ENCODE assay signal across 22 mouse cellular contexts in the genomic region with DNA sequence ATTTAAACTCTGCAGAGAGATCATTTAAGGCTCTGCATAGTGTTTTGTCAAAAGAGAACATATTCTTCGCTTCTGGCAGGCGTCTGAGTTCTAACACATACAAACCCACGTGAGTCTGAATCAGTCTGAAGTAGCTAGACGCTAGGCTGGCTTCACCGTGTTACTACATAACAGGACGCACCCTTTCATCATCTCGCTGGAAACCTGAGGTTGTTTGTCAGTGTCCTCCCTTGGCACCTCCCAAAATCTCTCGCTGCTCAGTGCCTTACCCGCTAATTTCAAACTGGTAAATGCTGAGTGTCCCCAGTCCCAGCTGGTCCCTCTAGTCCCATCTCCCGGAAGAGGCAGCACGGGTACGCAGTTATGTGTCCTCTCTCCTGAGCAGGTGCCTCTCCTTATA.
DNase-seq lines count a peak whose midpoint lies in the region; ATAC-seq lines count a peak whose summit lies in the region.
"Had no signal": no experiment of that assay in that cellular context is flagged by ENCODE, and none has a peak within 500 bp of the region (broad histone marks: within the 10 kb centered on the region; RNA-seq: fewer than 3 reads in every experiment).

No protein-coding gene starts in this region.

- DNase-seq in heart, embryonic 10.5 days (ENCODE audit: low spot score), result peak; percentile 72
- peak; percentile 37 to 63 for DNase-seq in left cerebral cortex, postnatal 25 days (ENCODE audit: low spot score in 2 of 2)
- no peak for DNase-seq in left cerebral cortex, postnatal 4 days
- DNase-seq in urinary bladder, adult 2 months (ENCODE audit: low spot score), result peak; percentile 8
- DNase-seq in urinary bladder, postnatal 25 days (ENCODE audit: low spot score), result no peak
- peak; percentile 40 for DNase-seq in telencephalon, adult 2 months (ENCODE audit: low read depth, low spot score)
- no peak for DNase-seq in gastrocnemius, postnatal 36 days
- DNase-seq: adrenal gland, adult 2 months; cerebellum, adult 18-20 months; cerebellum, postnatal 14 days; heart, postnatal 14 days; kidney, adult 8-10 months; kidney, postnatal 14 days; layer of hippocampus, postnatal 36 days; thymus, adult 2 months had no signal

- no peak overlapping the region for H3K4me2 ChIP-seq in heart, embryonic 12.5 days
- H3K4me2 ChIP-seq: heart, embryonic 13.5 days; hindbrain, embryonic 13.5 days; neural tube, embryonic 15.5 days; stomach, embryonic 15.5 days had no signal

- H3K27me3 ChIP-seq in heart, embryonic 10.5 days (ENCODE audit: insufficient read depth, poor library complexity, severe bottlenecking), result no peaks in the 10 kb centered on the region
- H3K27me3 ChIP-seq in heart, embryonic 12.5 days (replicated peaks), result peaks cover 4% of the 10 kb centered on the region; the same call in 1 of the 2 replicates
- H3K27me3 ChIP-seq: heart, embryonic 13.5 days; neural tube, embryonic 15.5 days; stomach, embryonic 15.5 days had no signal

- intact Hi-C loops in left cerebral cortex, postnatal 25 days (cut with DNase I), result loop anchor here (5.0 kb wide), 1 partner anchor 61 kb away; no protein-coding TSS in a partner anchor
- intact Hi-C loops in left cerebral cortex, postnatal 4 days (cut with DNase I), result no loop called here
- intact Hi-C loops in gastrocnemius, postnatal 36 days (cut with DNase I), result no loop called here

- H3K9ac ChIP-seq in heart, embryonic 12.5 days, result no peak overlapping the region
- H3K9ac ChIP-seq: heart, embryonic 13.5 days; hindbrain, embryonic 13.5 days; neural tube, embryonic 15.5 days; stomach, embryonic 15.5 days had no signal

- H3K4me1 ChIP-seq in heart, embryonic 10.5 days, result peaks cover 12% of the 10 kb centered on the region; the same call in 1 of the 2 replicates
- H3K4me1 ChIP-seq in heart, embryonic 12.5 days (replicated peaks), result peaks cover 3% of the 10 kb centered on the region
- H3K4me1 ChIP-seq: forebrain, embryonic 10.5 days; hindbrain, embryonic 13.5 days; neural tube, embryonic 15.5 days; stomach, embryonic 15.5 days had no signal

- H3K27ac ChIP-seq in heart, embryonic 10.5 days, result no peak overlapping the region
- no peak overlapping the region for H3K27ac ChIP-seq in heart, embryonic 12.5 days (ENCODE audit: poor library complexity, severe bottlenecking)
- H3K27ac ChIP-seq: forebrain, embryonic 10.5 days; heart, embryonic 13.5 days; hindbrain, embryonic 13.5 days; midbrain, embryonic 10.5 days; neural tube, embryonic 15.5 days; stomach, embryonic 15.5 days had no signal

- no peaks in the 10 kb centered on the region for H3K36me3 ChIP-seq in heart, embryonic 10.5 days
- H3K36me3 ChIP-seq in heart, embryonic 12.5 days, result no peaks in the 10 kb centered on the region
- H3K36me3 ChIP-seq: forebrain, embryonic 10.5 days; heart, embryonic 13.5 days; hindbrain, embryonic 13.5 days; midbrain, embryonic 10.5 days; neural tube, embryonic 15.5 days; stomach, embryonic 15.5 days had no signal

- WGBS in heart, embryonic 10.5 days, result 85% methylated on average over 12 of the region's 12 CpGs
- 82% methylated on average over 12 of the region's 12 CpGs for WGBS in heart, embryonic 12.5 days

- H3K4me3 ChIP-seq in heart, embryonic 10.5 days, result no peak overlapping the region
- no peak overlapping the region for H3K4me3 ChIP-seq in heart, embryonic 12.5 days
- H3K4me3 ChIP-seq: forebrain, embryonic 10.5 days; heart, embryonic 13.5 days; hindbrain, embryonic 13.5 days; midbrain, embryonic 10.5 days; neural tube, embryonic 15.5 days; stomach, embryonic 15.5 days had no signal

- no peaks in the 10 kb centered on the region for H3K9me3 ChIP-seq in heart, embryonic 10.5 days
- peaks cover 3% of the 10 kb centered on the region for H3K9me3 ChIP-seq in heart, embryonic 12.5 days (replicated peaks)
- H3K9me3 ChIP-seq: forebrain, embryonic 10.5 days; heart, embryonic 13.5 days; hindbrain, embryonic 13.5 days; midbrain, embryonic 10.5 days; neural tube, embryonic 15.5 days; stomach, embryonic 15.5 days had no signal

- ATAC-seq in heart, embryonic 12.5 days (ENCODE audit: insufficient number of reproducible peaks, low FRiP score), result no peak

Comparison
In these comparisons a context has a peak if more than half of its experiments do, and no peak if none do; other contexts are left out.
1. DNase-seq: peak in heart, embryonic 10.5 days (single experiment), left cerebral cortex, postnatal 25 days (2 of 2), urinary bladder, adult 2 months (single experiment) and telencephalon, adult 2 months (single experiment); none in left cerebral cortex, postnatal 4 days (single experiment), urinary bladder, postnatal 25 days (single experiment) and gastrocnemius, postnatal 36 days (0 of 2).